Mouse (Mus musculus) urinary bladder, adult 2 months (tissue): ENCODE measurements around the gene Tmem50a. TPM values are rescaled to one million over a fixed set of nuclear protein-coding genes. Genes with fewer than 3 reads are reported as not detected.

ENCODE experiments used
- DNase-seq: peaks from one replicate; pipeline ENCODE4 v3.0.0; 2022; ENCODE audit warnings: low spot score
- polyA plus RNA-seq: library from polyadenylated mRNA; depleted of rRNA; stranded (reverse); fragments of >200 nt; gene quantifications from 2 replicates; pipeline ENCODE4 v1.2.3, GENCODE M21; 2012; rRNA removed

Tmem50a gene
- polyA plus RNA-seq, 1 experiment = 192 TPM

DNA sequence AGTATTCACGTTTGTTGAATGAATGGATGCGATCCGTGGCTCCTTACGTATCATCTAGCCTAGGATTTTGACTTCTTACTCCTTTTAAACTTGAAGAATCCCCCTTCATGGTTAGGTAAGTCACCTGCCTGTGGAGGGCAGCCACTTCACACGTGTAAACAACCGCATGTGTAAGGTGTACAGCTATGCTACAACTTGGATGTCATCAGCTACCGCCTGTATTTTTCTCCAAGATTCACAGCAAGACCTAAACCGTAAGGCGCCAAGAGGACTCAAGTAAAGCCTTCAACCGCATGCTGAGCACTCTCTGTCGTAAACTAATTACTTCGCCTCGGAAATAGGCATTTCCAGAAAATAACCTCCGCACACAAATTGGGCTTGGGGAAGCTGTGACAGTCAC lies 62.9 kb downstream of the Tmem50a start:
- DNase-seq = no peak

DNA sequence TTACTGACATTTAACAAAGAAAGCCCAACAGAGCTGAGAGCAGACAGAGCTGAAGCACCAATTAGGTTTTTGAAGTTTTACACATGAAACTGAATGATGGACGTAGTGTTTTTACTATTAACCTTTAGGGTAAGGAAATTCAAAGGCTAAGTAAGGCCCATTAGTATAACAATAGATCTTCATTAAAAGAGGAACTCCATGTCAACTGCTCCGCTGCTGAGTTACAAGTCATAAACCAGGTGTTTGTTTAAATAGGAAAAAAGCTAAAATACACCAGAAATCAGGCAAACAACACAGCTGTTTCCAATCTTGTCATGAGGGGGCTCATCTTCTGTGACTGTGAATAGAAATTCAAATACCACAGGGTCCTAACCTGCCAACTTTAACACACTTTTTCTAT lies 63.6 kb downstream of the Tmem50a start:
- no peak for DNase-seq

DNA sequence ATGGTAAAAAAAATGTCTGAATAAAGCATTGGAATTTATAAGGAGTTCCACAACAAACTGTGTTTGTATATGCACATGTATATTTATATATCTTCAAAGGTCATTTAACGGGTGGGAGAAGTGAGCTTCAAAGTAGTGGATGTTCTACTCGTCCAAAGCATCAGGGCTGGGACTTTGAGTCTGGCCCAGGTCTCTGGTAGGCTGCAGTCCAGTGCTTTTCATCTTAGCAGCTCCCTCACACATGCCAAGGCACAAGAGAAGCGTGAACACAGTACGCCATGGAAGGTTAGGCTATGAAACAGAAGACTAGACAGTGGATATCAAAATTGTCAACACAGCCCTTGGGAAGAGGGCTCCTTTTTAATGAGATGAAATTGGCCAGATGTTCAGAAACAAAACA lies 64.3 kb downstream of the Tmem50a start:
- DNase-seq = no peak

Other genes starting within 250 kb of the Tmem50a start
- 7.3 and 12.7 TPM in 2 replicates for gene Man1c1, start 210.7 kb downstream of the Tmem50a start, polyA plus RNA-seq
- 17.9 and 21.4 TPM in 2 replicates for gene Ldlrap1, start 147.0 kb downstream of the Tmem50a start, polyA plus RNA-seq
- 35.6 and 38.0 TPM in 2 replicates for gene Maco1, start 61.7 kb downstream of the Tmem50a start, polyA plus RNA-seq
- 0.15 and 0.48 TPM in 2 replicates for gene Rhd, start 50.5 kb downstream of the Tmem50a start, polyA plus RNA-seq
- gene Rsrp1, start 8.6 kb upstream of the Tmem50a start, polyA plus RNA-seq = 580 and 969 TPM in 2 replicates
- 98.8 and 107 TPM in 2 replicates for gene Syf2, start 15.9 kb upstream of the Tmem50a start, polyA plus RNA-seq
- gene Runx3, start 205.6 kb upstream of the Tmem50a start, polyA plus RNA-seq = 0.21 and 0.60 TPM in 2 replicates